Mouse (Mus musculus) mature B cell (primary cell): ENCODE measurements around the gene Cpa2.

ENCODE experiments used
- in situ Hi-C: fragments of 300-500 bp; cut with MboI; formaldehyde crosslinking; loops from 2 replicates; pipeline ENCODE4 v1.14.3; 2019

Gene Cpa2

GRCm38 (mm10) chr6:30547656-30548306, 6.4 kb downstream of the Cpa2 start:
- in situ Hi-C loops = no loop called here

- in situ Hi-C loops = no loop called here
Measured at GRCm38 (mm10) chr6:30549231-30549761, 7.9 kb downstream of the Cpa2 start.

- in situ Hi-C loops = no loop called here
Measured at GRCm38 (mm10) chr6:30550496-30551192, 9.3 kb downstream of the Cpa2 start.

GRCm38 (mm10) chr6:30551193-30551515, 9.8 kb downstream of the Cpa2 start:
- in situ Hi-C loops = no loop called here

- in situ Hi-C loops = no loop called here
Measured at GRCm38 (mm10) chr6:30551644-30552580, 10.5 kb downstream of the Cpa2 start.

- in situ Hi-C loops = no loop called here
Measured at GRCm38 (mm10) chr6:30552628-30553027, 11.2 kb downstream of the Cpa2 start.

GRCm38 (mm10) chr6:30553381-30554010, 12.1 kb downstream of the Cpa2 start:
- in situ Hi-C loops = no loop called here

- in situ Hi-C loops = no loop called here
Measured at GRCm38 (mm10) chr6:30554092-30554491, 12.7 kb downstream of the Cpa2 start.

GRCm38 (mm10) chr6:30554621-30555170, 13.3 kb downstream of the Cpa2 start:
- in situ Hi-C loops = no loop called here

GRCm38 (mm10) chr6:30556080-30556479, 14.7 kb downstream of the Cpa2 start:
- in situ Hi-C loops = no loop called here

GRCm38 (mm10) chr6:30559726-30560125, 18.3 kb downstream of the Cpa2 start:
- in situ Hi-C loops = no loop called here

GRCm38 (mm10) chr6:30562132-30562531, 20.8 kb downstream of the Cpa2 start:
- in situ Hi-C loops = no loop called here

GRCm38 (mm10) chr6:30563575-30563974, 22.2 kb downstream of the Cpa2 start:
- in situ Hi-C loops = no loop called here

GRCm38 (mm10) chr6:30564051-30564450, 22.7 kb downstream of the Cpa2 start:
- in situ Hi-C loops = no loop called here

GRCm38 (mm10) chr6:30568069-30568468, 26.7 kb downstream of the Cpa2 start, which contains the start of gene Cpa4:
Cpa4 (plus strand) TSS chr6:30568369.
- in situ Hi-C loops = no loop called here

- in situ Hi-C loops = no loop called here
Measured at GRCm38 (mm10) chr6:30569331-30569730, 27.9 kb downstream of the Cpa2 start.

GRCm38 (mm10) chr6:30570012-30570411, 28.6 kb downstream of the Cpa2 start:
- in situ Hi-C loops = no loop called here

GRCm38 (mm10) chr6:30572456-30573311, 31.3 kb downstream of the Cpa2 start:
- in situ Hi-C loops = no loop called here

GRCm38 (mm10) chr6:30573380-30573779, 32.0 kb downstream of the Cpa2 start:
- in situ Hi-C loops = no loop called here

GRCm38 (mm10) chr6:30574945-30575344, 33.6 kb downstream of the Cpa2 start:
- in situ Hi-C loops = no loop called here
